Mouse (Mus musculus) kidney, postnatal 25 days (tissue): Measurements from ENCODE around the gene Tbc1d20.

Experiments used
- DNase-seq, 2 experiments: peaks; one replicate each; pipeline ENCODE4 v3.0.0; 2021; ENCODE audit warnings: mixed read lengths in 2 of 2

Tbc1d20 gene

DNA sequence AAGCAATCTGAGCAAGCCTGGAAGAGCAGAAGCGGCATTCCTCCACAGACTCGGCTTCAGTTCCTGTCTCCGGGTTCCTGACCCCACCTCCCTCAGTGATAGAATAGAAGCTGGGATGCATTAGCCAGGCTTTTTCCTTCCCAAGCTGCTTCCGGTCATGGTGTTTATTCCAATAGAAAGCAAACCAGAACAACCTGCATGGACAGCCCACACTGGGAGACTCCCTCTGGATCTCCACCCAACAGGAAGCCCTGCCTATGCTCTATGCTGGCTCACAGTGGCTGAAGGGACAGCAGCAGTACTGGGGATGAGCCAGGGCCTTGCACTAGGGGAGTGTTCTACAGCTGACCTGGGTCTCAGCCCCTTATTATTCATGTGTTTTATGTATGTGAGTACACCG, 34.4 kb downstream of the Tbc1d20 start:
- DNase-seq = no peak

DNA sequence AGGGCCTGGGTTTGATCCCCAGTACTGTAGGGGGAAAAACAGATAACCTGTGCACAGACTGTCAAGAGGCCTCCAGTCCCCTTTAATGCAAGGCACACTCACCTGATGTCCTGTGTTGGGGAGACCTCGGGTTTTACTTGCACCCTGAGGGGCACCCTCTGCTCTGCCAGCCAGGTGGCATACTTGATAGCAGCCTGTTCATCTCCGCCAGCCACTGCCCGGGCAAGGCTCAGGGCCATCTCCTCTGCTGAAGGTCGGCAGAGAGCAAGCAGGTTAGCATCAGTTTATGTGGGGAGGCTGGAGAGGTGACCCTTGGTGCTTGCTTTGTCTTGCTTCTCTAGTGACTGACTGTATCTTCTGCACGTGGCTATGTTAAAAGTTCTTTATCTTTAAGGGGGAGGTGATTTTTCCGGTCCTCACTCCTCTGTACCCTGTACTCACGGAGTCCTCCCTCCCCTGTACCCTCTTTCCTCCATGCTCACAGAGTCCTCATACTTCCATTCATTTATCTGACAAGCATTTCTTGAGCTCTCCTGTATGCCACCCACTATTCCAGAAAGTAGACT, 37.3 kb downstream of the Tbc1d20 start:
- DNase-seq = no peak

DNA sequence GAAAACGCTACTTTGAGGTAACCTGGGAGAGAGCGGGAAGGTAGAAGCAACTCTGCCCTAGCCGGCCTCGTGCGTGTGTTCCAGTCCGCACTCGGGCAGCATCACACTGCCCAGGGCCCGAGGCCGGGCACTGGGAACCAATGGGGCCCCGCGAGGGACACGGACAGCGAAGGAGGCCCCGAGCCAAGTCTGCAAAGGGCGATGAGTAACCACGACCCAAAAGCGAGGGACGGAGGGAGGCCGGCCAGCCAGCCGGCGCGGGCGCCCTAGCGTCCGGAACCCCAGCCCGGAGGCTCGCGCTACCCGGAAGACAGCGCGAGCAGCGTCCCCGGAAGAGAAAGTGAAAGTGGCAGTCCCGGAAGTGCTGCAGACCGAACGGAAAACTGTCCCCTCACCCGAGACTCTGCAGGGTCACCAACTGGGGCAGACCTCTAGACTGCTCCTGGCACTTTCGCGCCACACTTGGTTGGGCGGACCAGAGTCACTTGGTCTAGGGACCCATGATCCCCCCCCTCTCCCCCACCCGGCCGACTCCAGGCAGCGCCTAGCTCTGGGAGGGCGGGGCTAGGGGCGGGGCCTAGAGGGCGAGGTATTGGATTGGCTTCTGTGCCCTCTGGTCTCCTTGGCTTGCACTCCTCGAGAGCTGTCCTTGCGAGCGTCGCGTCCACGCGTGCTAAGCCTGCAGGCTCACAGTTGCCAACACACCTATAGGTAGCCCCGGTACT, 38.6 kb downstream of the Tbc1d20 start, which contains the start of gene Rbck1:
Gene Rbck1 (minus strand): TSS at position 553 of the 725 bp plus-strand sequence.
- DNase-seq = peak; percentile 85 to 94

DNA sequence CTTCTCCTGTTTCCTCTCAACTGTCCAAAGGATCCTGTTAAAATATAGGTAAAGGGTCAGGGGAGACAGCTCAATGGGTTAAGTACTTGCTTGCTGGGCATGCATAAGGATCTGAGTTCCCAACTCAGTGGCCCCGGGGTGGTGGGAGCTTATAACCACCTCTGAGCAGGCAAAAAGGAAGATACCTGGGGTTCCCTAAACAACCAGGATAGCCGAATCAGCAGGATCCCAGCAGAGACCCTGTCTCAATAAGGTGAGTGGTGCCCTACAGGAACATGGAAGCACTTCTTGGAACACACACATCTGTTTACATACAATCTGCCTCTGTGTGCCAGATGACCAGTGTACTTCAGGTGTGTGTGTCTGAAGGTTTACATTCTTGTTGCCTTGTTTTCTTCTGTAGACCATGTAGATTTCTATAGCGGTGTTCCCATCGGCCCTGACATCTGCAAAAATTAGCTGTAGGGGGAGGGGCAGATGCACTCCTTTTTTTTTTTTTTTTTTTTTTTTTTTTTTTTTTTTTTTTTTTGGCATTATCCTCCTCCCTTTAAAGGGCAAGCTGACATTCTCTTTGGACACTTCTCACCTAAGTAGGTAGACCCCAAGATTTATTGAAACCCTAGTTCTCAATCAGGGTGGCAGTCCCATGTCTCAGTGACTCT, 39.8 kb downstream of the Tbc1d20 start:
- no peak for DNase-seq

DNA sequence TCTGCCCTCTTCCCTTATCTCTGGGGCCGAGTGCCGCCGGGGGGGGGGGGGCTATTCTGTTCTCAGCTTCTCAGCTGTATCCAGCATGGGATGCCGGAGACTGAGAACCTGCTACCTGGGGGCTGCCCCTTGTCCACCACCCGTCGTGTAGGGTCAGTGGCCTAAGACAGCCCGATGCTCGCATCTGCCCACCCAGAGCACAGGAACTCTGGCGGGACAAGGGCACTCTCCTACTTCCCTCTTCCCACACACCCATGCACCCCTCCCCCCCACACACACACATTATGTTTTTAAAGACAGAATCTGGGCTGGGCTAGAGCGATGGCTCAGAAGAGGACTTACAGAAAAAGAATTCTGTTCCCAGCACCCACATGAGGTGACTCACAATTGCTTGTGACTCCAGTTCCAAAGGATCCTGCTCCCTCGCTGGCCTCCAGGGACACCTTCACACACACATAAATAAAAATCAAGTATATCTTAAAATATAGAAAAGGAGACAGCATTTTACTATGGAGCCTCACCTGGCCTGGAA, 41.7 kb downstream of the Tbc1d20 start:
- no peak for DNase-seq

DNA sequence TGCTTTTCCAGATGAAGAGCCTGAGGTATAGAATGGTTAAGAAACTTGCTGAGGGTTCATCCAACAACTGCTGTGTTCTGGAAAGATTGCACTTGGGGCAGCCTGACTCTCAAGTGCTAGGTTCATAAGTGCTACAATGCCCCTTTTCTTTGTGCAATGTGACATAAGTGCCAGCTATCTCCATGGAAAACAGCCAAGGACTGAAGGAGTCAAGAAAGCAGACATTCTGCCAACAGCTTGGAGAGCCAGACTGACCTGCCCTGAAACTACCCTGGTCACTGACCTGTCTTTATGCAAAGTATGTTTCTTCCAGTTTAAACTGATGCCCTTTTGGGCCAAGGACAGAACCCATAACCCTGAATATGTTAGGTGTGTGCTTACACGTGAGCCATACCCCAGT, 43.2 kb downstream of the Tbc1d20 start:
- no peak for DNase-seq

DNA sequence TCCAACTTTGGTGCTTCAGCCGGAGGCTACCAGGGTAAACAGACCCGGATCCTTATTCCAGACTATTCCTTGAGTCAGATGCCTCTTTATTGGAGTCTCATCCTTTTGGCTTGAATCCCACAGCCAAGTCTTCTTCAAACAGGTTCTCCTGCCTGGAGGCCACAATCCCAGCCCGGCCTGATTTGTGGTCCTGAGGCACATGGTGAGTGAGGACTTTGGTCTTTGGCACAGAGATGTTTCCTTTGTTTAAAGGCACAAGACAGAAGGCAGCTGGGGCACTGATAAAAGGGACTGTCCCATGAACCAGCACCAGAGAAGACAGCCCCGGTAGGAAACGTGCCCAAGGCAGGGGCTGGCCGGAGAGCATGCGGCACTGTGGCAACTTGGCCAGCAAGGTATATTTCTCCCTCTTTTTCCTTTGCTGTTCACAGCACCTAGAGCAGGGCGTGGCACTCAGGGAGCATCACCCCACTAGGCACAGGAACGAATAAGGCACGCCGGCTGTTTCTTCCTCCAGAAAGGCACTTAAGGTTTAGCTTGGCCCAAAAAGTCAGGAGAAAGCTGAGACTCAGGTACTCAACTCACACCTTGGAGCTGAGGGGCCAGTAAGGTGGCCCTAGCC, 44.1 kb downstream of the Tbc1d20 start:
- DNase-seq = peak in 1 of 2 experiments; percentile 61

DNA sequence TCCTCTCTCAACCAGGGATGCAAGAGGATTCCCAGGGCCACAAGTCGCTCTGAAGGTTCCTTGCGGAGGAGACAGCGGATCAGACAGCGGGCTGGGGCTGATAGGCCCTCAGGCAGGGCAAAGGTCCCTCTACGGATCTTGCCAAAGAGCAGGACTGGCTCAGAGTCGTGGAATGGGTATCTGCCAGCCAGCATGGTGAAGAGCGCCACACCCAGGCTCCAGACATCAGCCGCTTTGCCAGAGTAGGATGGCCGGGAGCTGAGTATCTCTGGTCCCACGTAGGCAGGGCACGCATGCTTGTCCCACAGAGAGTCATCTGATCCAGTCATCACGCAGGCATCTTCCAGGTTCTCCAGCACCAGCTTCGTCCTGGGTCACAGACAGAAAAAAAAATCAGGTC, 44.7 kb downstream of the Tbc1d20 start:
- DNase-seq = no peak

DNA sequence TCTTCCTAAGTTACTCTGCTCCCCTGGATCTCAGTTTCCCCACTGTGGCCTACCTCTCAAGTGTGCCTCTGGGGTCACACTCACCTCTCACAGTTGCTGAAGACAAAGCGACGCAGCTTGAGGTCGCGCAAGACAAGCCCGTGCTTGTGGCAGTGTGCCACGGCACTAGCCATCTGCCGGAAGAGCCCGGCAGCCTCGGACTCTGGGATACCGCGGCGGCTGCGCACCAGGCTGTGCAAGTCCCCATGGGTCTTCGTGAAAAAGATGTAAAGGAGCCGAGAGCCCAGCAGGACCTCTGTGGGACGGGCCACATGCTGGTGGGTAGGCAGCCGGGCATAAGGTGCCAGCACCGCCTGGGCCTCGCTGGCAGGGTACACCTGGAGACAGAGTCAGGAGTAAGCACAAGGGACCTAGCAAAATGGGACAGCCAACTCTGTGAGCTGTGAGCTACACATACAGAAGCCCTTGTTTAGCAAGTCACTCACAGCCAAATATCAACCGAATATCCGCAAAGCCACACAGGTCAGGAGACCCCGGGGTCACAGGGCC, 46.1 kb downstream of the Tbc1d20 start:
- DNase-seq = no peak

DNA sequence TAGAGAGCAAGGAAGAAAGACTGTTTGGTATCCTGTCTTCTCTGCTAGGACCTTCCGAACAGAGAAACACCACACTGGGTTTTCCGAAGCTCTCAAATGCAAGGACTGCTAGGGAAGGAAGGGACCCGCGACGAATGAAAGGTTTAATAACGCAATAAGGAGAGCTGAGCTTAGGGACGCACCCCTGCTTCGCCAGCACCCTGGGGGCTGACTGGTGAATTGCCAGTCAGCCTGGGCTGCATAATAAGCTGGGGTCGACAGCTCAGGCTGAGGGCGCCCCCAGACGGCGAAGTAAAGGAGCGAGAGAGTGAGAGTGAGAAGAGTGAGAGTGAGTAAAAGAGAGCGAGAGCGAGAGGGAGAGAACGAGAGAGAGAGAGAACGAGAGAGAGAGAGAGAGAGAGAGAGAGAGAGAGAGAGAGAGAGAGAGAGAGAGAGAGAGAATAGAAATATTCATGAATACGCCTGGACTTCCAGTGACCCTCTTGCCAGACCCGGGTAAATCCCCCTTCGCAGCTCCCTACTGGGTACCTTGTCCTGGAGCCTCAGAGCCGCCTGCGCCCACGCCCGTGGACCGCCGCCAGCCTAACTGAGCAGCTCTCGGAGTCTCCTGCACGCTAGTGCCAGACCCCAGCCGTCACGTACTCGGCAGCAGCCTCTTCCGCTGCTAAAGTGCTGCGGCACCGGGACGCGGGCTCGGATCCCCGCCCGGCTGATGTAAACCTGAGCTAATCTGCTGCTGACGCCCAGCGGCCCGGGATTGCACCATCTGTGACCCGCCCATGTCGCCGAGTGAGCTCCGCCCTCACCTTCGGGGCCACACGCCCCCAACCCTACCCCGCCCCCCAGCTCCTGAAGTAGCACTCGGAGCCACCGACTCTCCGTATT, 49.9 kb downstream of the Tbc1d20 start, which contains the start of gene Trib3:
Gene Trib3 (minus strand): TSS at position 704 of the 885 bp plus-strand sequence.
- DNase-seq = peak; percentile 78 to 83

DNA sequence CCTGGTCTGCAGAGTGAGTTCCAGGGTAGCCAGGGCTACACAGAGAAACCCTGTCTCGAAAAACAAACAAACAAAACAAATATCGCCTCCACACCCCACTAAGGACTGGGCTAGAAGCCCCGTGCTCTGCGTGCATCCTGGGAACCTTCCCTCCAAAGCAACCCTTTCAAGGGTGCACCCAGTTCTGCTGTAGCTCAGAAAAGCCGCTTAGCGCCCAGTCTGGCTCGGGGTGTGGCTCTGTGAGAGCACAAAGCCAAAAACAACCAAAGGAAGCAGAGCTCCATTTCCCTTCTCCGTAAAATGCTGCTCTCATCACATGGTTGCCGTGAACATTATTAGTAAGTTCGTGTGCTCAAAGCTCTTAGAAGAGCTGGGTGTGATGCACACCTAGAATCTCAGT, 50.7 kb downstream of the Tbc1d20 start:
- no peak for DNase-seq

DNA sequence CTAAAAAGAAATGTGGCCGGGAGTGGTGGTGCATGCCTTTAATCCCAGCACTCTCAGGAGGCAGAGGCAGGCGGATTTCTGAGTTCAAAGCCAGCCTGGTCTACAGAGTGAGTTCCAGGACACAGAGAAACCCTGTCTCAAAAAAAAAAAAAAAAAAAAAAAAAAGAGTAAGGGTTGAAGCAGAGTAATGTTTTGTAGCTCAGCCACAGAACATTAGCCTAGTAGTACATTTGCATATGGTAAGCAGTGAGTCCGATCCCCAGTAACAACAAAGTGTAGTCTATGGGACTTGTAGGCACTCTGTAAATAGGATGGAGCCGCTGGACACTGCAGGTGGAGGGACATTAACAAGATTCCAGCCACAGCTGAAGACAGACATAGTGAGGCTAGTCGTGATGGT, 51.3 kb downstream of the Tbc1d20 start:
- DNase-seq = no peak

DNA sequence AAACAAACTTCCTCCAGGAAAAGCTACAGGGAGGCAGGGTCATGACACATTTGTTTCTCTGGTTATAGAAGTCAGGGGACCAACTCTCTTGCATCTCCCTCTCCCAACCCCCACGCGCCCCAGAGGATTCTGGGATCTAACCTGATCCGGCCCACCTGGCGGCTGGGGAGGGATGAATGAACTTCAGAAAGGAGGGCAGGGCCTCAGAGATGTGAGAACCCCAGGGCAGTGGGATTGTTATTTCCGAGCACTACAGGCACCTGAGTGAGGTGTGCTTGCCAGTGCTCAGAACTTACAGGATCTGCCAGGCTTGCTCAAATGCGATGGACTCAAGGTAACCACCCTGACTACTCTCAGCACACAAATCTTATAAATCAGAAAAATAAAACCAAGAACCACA, 51.8 kb downstream of the Tbc1d20 start:
- no peak for DNase-seq

DNA sequence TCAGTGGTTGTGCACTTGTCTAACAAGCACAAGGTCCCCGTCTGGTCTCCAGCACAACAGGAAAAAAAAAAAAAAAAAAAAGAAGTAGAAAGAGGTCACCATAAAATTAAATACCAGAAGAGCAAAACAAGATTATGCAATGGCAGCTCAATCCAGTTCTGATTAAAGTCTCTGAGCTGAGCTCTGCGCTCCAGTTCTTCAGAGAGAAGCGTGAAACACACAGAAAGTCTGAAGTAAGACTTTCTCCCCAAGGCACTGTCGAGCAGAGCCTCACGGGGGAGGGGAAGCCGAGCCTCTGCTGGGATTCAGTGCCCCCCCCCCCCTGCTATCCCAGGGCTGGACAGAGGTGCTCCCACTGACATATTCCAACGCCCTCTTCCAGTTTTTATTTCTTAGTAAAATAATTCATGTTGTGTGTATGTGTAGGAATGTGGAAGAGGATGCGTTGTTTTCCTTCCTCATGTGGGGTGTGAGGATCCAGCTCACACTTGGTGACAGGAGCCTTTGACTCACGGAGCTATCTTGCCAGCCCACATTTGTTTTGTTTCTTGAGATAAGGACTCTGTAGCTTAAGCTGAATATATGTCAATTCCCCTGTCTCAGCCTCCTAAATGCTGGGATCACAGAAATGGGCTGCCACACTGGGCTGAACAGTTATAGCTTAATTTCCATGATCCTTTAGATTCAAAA, 53.3 kb downstream of the Tbc1d20 start:
- DNase-seq = no peak

DNA sequence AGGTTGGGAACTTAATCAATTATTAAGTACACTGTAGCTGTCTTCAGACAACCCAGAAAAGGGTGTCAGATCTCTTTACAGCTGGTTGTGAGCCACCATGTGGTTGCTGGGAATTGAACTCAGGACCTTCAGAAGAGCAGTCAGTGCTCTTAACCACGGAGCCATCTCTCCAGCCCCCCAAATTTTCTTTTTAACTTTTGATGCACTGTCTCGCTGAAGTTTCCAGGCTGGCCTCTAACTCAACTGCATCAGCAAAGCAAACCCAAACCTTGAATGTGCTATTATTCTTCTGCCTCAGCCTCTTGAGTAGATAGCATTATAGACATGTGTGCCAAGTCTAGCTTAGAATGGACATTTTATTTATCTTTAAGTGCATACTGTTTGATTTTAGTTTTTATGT, 54.1 kb downstream of the Tbc1d20 start:
- DNase-seq = no peak

DNA sequence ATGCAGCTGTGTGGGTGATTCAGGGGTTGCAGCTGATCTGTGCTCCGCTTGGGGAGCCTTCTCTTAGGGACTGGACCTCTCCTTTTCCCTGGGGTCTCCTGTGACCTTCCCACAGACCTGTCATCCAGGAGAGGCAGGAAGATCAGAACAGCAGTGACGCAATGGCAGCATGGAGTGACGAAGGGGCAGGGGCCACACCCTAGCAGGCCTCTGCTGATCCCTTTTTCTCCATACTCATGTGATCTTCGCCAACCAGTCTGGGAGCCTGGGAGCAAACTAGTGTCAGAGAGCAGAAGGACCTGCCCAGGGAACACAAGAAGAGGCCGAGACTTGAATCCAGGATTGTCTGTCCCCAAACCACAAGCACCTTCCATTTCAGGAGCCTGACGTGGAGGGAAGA, 55.6 kb downstream of the Tbc1d20 start:
- DNase-seq = no peak

DNA sequence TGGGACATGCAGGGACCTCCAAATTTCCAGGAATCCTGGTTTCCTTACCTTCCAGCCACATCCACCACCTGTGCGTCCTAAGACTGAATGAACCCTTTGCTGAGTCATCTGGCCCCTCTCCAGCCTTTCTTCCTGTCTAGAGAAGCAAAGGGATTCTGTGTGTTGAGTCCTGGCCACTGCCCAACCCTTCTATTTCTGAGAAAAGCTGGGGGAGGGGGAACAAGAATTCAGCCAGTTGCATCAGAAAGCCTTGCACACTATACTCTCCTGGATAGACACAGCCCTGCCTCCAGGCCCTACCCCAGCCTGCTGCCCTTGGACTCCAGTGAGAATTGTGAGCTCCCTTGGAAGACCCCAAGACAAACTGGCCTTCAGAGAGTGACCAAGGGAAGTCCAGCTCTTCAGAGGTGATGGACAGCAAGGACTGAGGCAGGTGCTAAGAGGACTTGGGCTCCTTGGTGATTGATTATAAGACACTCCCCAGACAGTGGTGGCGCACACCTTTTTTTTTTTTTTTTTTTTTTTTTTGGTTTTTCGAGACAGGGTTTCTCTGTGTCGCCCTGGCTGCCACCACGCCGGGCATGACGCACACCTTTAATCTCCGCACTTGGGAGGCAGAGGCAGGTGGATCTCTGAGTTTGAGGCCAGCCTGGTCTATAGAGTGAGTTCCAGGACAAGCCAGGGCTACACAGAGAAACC, 56.4 kb downstream of the Tbc1d20 start:
- peak; percentile 79 to 85 for DNase-seq

DNA sequence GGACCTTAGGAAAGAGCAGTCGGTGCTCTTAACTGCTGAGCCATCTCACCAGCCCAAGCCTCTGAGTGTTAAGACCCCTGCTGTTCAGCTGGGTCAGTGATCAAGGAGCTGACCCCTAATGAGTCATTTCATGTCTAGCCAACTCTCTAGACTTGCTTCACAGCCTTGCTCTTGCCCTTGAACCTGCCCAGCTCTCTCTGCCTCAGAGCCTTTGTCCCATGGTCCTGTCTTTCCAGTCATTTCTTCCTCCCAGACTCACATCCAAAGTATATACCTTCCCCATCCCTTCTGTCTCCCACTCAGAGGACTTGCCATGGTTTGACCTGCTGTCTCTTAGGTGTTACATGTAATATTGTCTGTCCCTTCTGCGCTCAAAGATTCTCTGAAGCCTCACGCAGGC, 63.6 kb downstream of the Tbc1d20 start:
- DNase-seq = no peak

DNA sequence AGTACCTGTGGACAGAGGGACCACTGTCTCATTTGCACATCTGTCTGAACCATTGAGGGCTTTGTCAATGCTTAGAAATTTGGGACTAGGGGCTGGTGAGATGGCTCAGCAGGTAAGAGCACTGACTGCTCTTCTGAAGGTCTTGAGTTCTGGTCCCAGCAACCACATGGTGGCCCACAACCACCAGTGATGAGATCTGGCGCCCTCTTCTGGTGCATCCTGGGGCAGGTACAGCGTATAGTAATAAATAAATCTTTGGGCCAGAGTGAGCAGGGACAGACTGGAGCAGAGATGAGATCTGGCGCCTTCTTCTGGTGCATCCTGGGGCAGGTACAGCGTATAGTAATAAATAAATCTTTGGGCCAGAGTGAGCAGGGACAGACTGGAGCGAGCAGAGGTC, 65.3 kb downstream of the Tbc1d20 start:
- DNase-seq = peak in 1 of 2 experiments; percentile 35

DNA sequence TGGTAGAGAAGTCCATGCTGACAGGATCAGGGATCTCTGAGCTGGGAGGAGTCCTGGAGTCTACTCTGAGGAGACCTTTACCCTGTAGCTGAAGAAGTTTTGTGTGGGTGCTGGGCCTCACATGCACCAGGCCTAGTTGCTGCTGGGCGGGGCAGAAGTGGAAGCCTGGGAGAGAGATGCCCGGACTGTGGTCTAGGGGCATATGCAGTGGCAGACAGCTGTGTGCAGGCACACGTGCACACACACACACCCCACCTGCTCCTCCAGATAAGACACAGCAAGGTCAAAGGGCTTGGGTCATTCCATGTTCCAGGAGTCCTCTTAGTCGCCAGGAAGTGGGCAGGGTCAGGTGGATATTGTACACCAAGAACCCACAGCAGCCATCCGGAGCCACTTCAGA, 66.0 kb downstream of the Tbc1d20 start:
- peak; percentile 55 to 80 for DNase-seq
